Mouse (Mus musculus): Measurements from ENCODE around the gene Thap8.

- TF ChIP-seq GATA1 (IDR thresholded peaks at IDR 0.05; ENCODE audit: borderline replicate concordance, low read length): no peak
- TF ChIP-seq FLI1 (IDR thresholded peaks at IDR 0.05; ENCODE audit: low read length): no peak
Measured at GRCm38 (mm10) chr7:30235625-30236024, 44.3 kb upstream of the Thap8 start, which contains the start of gene Ovol3.
